Mouse (Mus musculus): ENCODE results near the gene Stau1.

GRCm38 (mm10) chr2:166906523-166907182 is 89.4 kb downstream of the Stau1 start:
- no peak for TF ChIP-seq EP300 (IDR thresholded peaks at IDR 0.05; ENCODE audit: low read depth)
- no peak for TF ChIP-seq CTCF (IDR thresholded peaks at IDR 0.05; ENCODE audit: low read depth)
